Mouse (Mus musculus) midbrain, embryonic 13.5 days (tissue): ENCODE data around the gene Smarcad1. TPM values are rescaled to one million over a fixed set of nuclear protein-coding genes. Genes with fewer than 3 reads are reported as not detected.
A peak's percentile ranks its signal among the peaks of the same experiment; 100 is the strongest.

Source experiments
- ATAC-seq: fragments of 200-750 bp; cut with Nextera tagmentation; 2 replicates; pipeline ENCODE4 v1.8.0; 2017; ENCODE audit warnings: mild to moderate bottlenecking, moderate TSS enrichment, moderate library complexity
- H3K27ac ChIP-seq: fragments of 300-500 bp; sonication (generic); 2 replicates; pipeline ENCODE4 v1.5.1; 2015; ENCODE audit warnings: inconsistent platforms, mild to moderate bottlenecking, moderate library complexity
- H3K27me3 ChIP-seq: fragments of 300-500 bp; sonication (generic); 2 replicates; pipeline ENCODE4 v1.6.1; 2015; ENCODE audit warnings: mild to moderate bottlenecking, inconsistent platforms
- H3K36me3 ChIP-seq: fragments of 300-500 bp; sonication (generic); 2 replicates; pipeline ENCODE4 v1.6.1; 2015; ENCODE audit warnings: mild to moderate bottlenecking, inconsistent platforms
- H3K4me1 ChIP-seq: fragments of 300-500 bp; sonication (generic); replicated peaks from 2 replicates; pipeline ENCODE4 v1.6.1; 2015; ENCODE audit warnings: inconsistent platforms
- H3K4me2 ChIP-seq: fragments of 300-500 bp; sonication (generic); replicated peaks from 2 replicates; pipeline ENCODE4 v1.6.1; 2015; ENCODE audit warnings: moderate library complexity, mild to moderate bottlenecking, inconsistent platforms
- H3K4me3 ChIP-seq: fragments of 300-500 bp; sonication (generic); replicated peaks from 2 replicates; pipeline ENCODE4 v1.5.1; 2015; ENCODE audit warnings: mild to moderate bottlenecking, inconsistent platforms
- H3K9ac ChIP-seq: fragments of 300-500 bp; sonication (generic); replicated peaks from 2 replicates; pipeline ENCODE4 v1.6.1; 2015; ENCODE audit warnings: mild to moderate bottlenecking, inconsistent platforms
- H3K9me3 ChIP-seq: fragments of 300-500 bp; sonication (generic); 2 replicates; pipeline ENCODE4 v1.6.1; 2016; ENCODE audit warnings: mild to moderate bottlenecking, inconsistent platforms
- WGBS: fragments of 180-500 bp; shearing (Covaris S2); methylation state at CpG from one replicate; pipeline ENCODE4 v1.1.7; 2015; 5-methylcytosine and 5-hydroxymethylcytosine counted together
- polyA plus RNA-seq: library from polyadenylated mRNA; unstranded; fragments of >200 nt; fragmentation: Nextera tagmentation; extraction: Ambion mirVana; gene quantifications from 2 replicates; pipeline ENCODE4 v1.2.1, GENCODE M21; 2015

Gene Smarcad1
- polyA plus RNA-seq, 1 experiment from 2014 or later, result 119 TPM

DNA sequence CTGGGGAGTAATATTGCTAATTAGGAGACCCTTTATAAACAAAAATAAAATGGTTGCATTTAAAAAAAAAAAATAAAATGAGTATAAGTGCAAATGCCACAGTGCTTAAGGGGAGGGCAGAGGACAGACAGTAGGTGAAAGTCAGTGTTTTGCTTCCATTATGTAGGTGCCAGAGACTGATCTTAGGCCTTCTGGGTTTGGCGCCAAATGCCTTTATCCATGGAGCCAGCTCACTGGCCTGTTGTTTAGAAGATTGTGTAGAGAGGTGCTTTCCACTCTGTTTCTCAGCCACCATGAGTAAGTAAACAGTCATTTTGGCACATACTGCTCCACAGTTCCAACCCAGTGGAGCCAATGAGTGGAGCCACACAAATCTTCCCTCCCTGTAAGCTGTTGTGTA is 75.2 kb downstream of the Smarcad1 start:
- H3K9ac ChIP-seq, result no peak overlapping the region
- H3K4me1 ChIP-seq, result no peaks in the 10 kb centered on the region
- no peaks in the 10 kb centered on the region for H3K9me3 ChIP-seq
- 93% methylated on average over 1 of the region's 1 CpGs for WGBS
- ATAC-seq, result no peak
- H3K4me2 ChIP-seq, result no peak overlapping the region
- H3K27ac ChIP-seq, result no peak overlapping the region
- no peak overlapping the region for H3K4me3 ChIP-seq
- peaks cover 59% of the 10 kb centered on the region for H3K36me3 ChIP-seq
- no peaks in the 10 kb centered on the region for H3K27me3 ChIP-seq

DNA sequence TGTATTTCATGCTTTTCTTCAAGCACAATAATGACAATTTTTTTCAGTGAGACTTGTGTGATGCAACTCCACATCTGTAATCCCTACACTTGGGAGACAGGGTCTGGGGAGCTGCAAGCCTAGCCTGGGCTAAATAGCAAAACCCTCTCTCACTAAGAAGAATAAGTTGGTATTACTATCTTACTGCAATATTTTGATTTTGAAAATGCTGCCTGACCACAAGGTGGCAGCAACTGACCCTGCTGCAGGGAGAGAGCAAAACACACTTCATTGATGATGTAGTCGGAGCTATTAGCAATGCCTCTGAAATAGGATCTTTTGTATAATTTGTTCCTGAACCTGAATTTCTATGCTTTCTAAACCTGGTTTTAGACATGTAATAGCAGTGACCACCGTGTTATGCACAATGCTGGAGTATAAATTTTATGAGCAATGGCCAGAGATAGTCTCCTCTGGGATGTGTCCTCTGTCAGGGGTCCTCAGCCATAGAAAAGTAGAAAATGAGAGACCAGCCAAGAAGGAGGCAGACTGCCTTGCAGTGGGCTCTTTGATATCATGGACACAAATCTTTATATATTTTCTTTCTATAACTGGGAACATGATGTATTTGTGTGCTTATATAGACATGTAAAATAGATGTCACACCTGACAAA is 83.8 kb downstream of the Smarcad1 start:
- Histone ChIP-seq H3K4me1 (no peaks in the 10 kb centered on the region), H3K9ac (no peak overlapping the region), H3K4me3 (no peak overlapping the region), H3K27me3 (no peaks in the 10 kb centered on the region), H3K36me3 (no peaks in the 10 kb centered on the region), H3K4me2 (no peak overlapping the region), H3K27ac (no peak overlapping the region), H3K9me3 (no peaks in the 10 kb centered on the region)
- peak; percentile 61 for ATAC-seq
- 21% methylated on average over 2 of the region's 2 CpGs for WGBS

DNA sequence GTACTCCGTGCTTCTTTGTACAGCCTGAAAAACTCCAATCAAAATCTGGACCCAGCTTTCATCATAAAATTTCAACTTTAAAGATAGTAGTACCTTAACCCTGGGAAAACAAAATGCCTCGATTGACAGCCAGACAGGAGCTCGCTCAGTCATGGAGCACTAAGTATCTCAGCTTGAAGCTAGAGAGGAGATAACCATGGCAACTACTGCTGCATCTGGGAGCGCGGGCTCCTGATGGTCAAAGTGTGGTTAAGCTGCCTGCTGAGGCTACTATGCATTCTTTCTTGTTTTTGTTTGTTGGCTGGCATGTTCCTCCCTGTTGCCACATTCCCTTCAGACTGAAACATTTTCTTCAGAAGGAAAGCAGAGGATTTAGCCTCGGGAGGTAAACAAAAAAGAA is 90.0 kb downstream of the Smarcad1 start:
- WGBS, result 23% methylated on average over 6 of the region's 6 CpGs
- Histone ChIP-seq H3K4me3 (no peak overlapping the region), H3K27ac (no peak overlapping the region), H3K36me3 (no peaks in the 10 kb centered on the region), H3K4me1 (peaks cover 5% of the 10 kb centered on the region), H3K9ac (no peak overlapping the region), H3K9me3 (no peaks in the 10 kb centered on the region), H3K27me3 (no peaks in the 10 kb centered on the region), H3K4me2 (no peak overlapping the region)
- peak; percentile 66; the same call in 1 of the 2 replicates for ATAC-seq

DNA sequence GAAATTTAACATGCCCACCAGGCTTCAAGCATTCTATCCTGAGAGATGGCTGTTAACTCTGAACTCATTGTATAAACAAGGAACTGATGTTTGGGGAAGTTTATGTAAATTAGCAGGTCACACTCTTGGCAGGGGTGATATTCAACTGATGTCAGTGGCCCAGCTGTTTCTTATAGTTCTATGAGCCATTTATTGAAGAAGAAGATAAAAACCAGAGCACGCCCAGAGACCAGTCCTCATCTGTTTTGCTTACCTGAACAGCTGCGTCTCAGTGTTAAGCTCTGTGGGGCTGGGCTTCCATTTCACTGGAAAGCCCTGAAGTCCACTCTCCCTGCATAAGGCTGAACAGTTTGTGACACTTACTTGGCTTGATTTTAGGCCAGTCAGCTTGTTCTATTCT is 95.4 kb downstream of the Smarcad1 start:
- peaks cover 18% of the 10 kb centered on the region for H3K4me1 ChIP-seq
- H3K27ac ChIP-seq, result peak overlapping the region; percentile 63
- 31% methylated on average over 2 of the region's 2 CpGs for WGBS
- H3K27me3 ChIP-seq, result no peaks in the 10 kb centered on the region
- ATAC-seq, result peak; percentile 57; the same call in 1 of the 2 replicates
- H3K4me3 ChIP-seq, result no peak overlapping the region
- H3K9me3 ChIP-seq, result no peaks in the 10 kb centered on the region
- no peak overlapping the region for H3K4me2 ChIP-seq
- no peaks in the 10 kb centered on the region for H3K36me3 ChIP-seq
- H3K9ac ChIP-seq, result no peak overlapping the region

DNA sequence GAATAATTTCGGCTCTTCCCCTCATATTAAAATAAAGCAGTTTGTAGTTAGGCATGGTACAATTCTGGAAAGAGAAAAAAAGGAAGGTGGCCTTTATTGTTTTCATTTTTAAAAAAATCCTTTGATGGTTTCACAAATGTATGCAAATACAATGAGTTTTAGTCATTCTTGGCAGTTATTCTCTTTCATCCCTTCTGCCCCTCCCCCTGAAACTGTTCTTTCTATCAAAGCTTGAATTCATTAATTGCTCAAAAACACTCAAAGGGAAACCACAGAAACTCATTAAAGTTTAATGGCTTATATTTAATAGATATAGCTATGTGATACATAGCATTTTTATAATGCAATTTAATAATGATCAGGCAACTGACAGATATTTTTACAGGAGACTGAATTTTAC is 95.9 kb downstream of the Smarcad1 start:
- H3K9me3 ChIP-seq, result no peaks in the 10 kb centered on the region
- H3K4me3 ChIP-seq, result no peak overlapping the region
- WGBS, result 63% methylated on average over 1 of the region's 1 CpGs
- peak overlapping the region; percentile 63 for H3K27ac ChIP-seq
- no peaks in the 10 kb centered on the region for H3K36me3 ChIP-seq
- ATAC-seq, result no peak
- H3K27me3 ChIP-seq, result no peaks in the 10 kb centered on the region
- H3K4me2 ChIP-seq, result no peak overlapping the region
- H3K9ac ChIP-seq, result no peak overlapping the region
- peaks cover 18% of the 10 kb centered on the region for H3K4me1 ChIP-seq

DNA sequence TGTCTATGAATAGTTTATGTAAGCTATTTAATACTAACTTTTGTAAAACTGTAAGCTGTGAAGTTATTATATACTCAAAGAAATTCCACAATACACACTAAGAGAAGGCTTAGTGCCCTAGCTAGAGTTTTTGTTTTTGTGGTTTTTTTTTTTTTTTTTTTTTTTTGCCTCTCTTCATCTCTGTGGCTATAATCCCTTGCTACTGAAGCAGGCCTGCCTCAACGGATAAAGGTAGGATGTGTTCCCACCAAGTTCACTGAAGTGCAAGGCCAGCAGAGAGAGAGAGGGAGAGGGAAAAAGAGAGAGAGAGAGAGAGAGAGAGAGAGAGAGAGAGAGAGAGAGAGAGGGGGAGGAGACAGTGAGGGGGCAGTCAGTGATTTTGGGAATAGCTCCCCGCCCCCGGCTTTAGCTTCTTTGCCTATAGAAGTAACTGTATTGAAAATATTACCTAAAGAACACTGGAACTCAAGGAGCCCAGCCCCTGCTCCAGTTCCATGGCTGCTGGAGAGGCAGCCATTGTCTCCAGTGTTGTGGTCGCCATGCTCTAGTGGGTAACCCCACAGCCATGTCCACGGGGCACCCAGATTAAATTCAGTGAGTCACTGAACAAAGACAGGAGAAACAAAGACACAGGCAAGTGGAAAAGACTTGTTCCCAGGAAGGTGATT is 97.8 kb downstream of the Smarcad1 start:
- Histone ChIP-seq H3K4me3 (no peak overlapping the region), H3K9ac (no peak overlapping the region), H3K4me1 (peaks cover 32% of the 10 kb centered on the region), H3K36me3 (no peaks in the 10 kb centered on the region), H3K4me2 (peak overlapping the region; percentile 28), H3K27me3 (no peaks in the 10 kb centered on the region), H3K9me3 (no peaks in the 10 kb centered on the region), H3K27ac (peak overlapping the region; percentile 65)
- WGBS, result 15% methylated on average over 5 of the region's 5 CpGs
- peak; percentile 84 for ATAC-seq

DNA sequence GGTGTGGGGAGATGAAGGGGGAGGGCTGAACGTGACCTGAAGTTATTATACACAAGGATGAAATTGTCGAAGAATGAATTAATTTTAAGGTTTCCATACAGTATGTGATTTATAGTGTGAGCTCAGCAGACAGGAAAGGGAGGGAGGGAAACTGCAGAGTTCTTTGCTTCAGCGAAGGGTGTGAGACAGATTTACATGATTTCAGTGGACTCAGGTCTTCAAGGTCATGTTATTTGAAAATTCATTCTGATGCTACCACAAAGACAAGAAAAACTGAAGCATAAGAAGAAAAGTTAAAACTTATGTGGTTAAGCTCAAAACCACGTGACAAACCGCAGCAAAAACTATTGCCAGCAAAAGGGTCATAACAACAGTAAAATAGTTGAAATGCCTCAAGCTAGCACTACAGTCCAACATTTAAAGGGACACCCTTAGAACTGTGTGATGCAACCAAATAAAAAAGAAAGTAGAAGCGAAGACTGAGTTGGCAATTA is 98.4 kb downstream of the Smarcad1 start:
- Histone ChIP-seq H3K4me3 (no peak overlapping the region), H3K36me3 (no peaks in the 10 kb centered on the region), H3K4me1 (peaks cover 32% of the 10 kb centered on the region), H3K27ac (peak overlapping the region; percentile 65), H3K27me3 (no peaks in the 10 kb centered on the region), H3K9me3 (no peaks in the 10 kb centered on the region), H3K4me2 (peak overlapping the region; percentile 28), H3K9ac (no peak overlapping the region)
- ATAC-seq, result no peak
- 41% methylated on average over 6 of the region's 6 CpGs for WGBS

DNA sequence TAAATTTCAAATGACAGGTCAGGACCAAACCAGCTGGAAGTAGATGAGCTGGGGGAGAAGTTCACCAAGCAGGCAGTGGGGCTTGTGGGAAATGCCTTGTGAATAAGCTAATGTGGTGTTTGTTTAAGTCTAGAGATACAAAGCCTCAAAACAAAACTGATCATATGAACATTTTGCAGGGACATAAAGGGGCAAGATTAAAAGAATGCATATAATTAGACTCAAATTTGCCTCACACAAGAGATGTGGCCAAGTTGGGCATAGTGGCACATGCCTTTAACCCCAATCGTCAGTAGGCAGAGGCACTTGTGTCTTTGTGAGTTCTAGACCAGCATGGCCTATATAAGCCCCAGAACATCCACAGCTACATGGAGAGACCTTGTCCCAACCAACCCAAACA is 99.9 kb downstream of the Smarcad1 start:
- WGBS, result 83% methylated on average over 1 of the region's 1 CpGs
- Histone ChIP-seq H3K36me3 (no peaks in the 10 kb centered on the region), H3K27ac (no peak overlapping the region), H3K4me2 (no peak overlapping the region), H3K4me3 (no peak overlapping the region), H3K4me1 (peaks cover 32% of the 10 kb centered on the region), H3K9me3 (no peaks in the 10 kb centered on the region), H3K27me3 (no peaks in the 10 kb centered on the region), H3K9ac (no peak overlapping the region)
- ATAC-seq, result no peak

DNA sequence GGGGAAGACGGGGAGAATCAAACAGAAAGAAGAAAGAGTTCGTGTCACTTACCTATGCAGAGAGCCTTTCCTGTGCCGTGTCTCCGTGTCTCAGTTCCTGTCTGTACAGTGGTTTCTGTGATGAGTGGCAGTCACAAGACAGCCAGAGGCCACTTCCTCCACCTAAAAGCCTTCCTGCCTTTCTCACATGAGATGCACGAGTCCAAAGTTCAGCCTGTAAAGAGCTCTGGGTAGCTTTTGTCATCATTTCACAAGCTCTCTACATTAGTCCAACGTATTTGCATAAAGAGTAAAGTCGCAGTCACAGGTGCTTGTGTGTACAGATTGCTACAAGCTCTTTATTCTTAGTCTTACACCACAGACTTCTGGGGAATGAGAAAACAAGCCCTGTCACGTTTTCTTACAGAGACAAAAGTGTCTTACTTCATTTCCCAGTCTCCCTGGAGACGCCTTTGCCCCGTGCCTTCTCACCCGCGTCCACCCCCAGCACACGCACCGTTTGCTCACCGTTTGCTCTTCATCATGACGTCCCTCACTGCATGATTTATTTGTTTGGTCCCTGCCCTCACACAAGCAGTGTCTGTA is 102.3 kb downstream of the Smarcad1 start, which contains the start of gene Hpgds:
TSS of gene Hpgds (minus strand) at position 288 of the 585 bp plus-strand sequence.
- peaks cover 20% of the 10 kb centered on the region for H3K4me1 ChIP-seq
- no peaks in the 10 kb centered on the region for H3K27me3 ChIP-seq
- H3K4me2 ChIP-seq, result peak within 1 kb of the TSS; percentile 37
- H3K9ac ChIP-seq, result no peak within 1 kb of the TSS
- 25% methylated on average over 16 of the region's 16 CpGs for WGBS
- ATAC-seq, result peak; percentile 42; the same call in 1 of the 2 replicates
- H3K27ac ChIP-seq, result no peak within 1 kb of the TSS
- no peaks in the 10 kb centered on the region for H3K36me3 ChIP-seq
- H3K9me3 ChIP-seq, result no peaks in the 10 kb centered on the region
- peak within 1 kb of the TSS; percentile 8; the same call in 1 of the 2 replicates for H3K4me3 ChIP-seq

DNA sequence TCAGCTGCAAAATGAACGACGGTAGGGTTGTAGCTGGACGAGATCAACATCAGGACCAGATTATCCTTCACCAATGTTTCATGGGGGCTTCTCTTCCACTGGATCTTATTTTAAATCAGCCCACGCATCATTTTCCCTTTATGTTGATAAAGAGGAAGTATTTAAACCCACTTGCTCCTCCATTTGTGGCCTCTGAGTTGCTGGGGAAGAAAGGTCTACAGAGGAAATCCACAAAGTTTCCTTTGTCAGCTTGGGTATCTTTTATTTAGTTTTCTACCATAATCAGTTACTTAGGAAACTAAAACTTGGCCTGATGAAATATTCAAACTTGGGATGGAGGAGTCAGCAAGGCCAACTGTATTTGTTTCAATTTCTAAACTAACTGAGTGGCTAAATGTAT is 104.0 kb downstream of the Smarcad1 start:
- no peaks in the 10 kb centered on the region for H3K36me3 ChIP-seq
- no peak overlapping the region for H3K9ac ChIP-seq
- H3K4me2 ChIP-seq, result no peak overlapping the region
- no peaks in the 10 kb centered on the region for H3K9me3 ChIP-seq
- 90% methylated on average over 4 of the region's 4 CpGs for WGBS
- H3K27me3 ChIP-seq, result no peaks in the 10 kb centered on the region
- no peak overlapping the region for H3K4me3 ChIP-seq
- no peak overlapping the region for H3K27ac ChIP-seq
- ATAC-seq, result no peak
- peaks cover 14% of the 10 kb centered on the region for H3K4me1 ChIP-seq

DNA sequence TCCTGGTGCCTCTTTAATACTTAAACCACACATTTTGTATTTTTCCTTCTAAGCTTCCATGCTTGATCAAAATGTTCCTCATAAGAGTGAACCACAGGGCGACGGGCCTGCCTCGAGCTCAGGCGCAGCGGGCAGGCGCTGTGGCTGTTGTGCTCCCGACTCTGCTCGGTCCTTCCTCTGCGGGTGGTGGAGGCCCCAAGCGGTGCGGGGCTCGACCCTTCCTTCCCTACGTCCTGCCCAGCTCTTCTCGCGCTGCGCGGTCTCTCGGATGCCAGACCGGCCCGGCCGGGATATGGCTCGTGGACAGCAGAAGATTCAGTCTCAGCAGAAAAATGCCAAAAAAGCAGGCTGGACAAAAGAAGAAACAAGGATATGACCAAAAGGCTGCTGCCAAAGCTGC is 108.3 kb downstream of the Smarcad1 start:
- Histone ChIP-seq H3K4me2 (peak overlapping the region; percentile 48), H3K4me1 (no peaks in the 10 kb centered on the region; the same call in 1 of the 2 replicates), H3K4me3 (peak overlapping the region; percentile 21), H3K27ac (no peak overlapping the region), H3K36me3 (no peaks in the 10 kb centered on the region), H3K9me3 (0 out of 2 replicates have a peak, but pooled peaks cover 3% of the 10 kb centered on the region), H3K9ac (peak overlapping the region; percentile 50; the same call in 1 of the 2 replicates), H3K27me3 (no peaks in the 10 kb centered on the region)
- ATAC-seq, result no peak
- WGBS, result 12% methylated on average over 22 of the region's 22 CpGs

DNA sequence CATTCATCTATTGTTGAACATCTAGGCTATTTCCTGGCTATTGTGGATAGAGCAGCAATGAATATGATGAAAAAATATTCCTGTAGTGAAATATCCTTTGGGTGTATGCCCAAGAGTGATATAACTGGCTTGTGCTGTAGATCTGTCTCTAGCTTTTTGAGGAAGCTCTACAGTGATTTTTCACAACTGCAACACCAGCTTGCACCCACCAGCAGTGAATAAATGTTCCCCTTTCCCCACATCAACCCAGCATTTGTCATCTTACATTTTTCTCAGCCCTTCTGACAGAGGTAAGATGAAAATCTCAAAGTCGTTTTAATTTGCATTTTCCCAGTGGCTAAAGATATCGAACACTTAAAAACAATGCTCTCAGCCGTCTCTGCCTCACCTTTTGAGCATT is 111.2 kb downstream of the Smarcad1 start:
- 0 out of 2 replicates have a peak, but pooled peaks cover 3% of the 10 kb centered on the region for H3K9me3 ChIP-seq
- H3K36me3 ChIP-seq, result no peaks in the 10 kb centered on the region
- H3K4me1 ChIP-seq, result no peaks in the 10 kb centered on the region; the same call in 1 of the 2 replicates
- H3K4me3 ChIP-seq, result no peak overlapping the region
- ATAC-seq, result no peak
- no peak overlapping the region for H3K9ac ChIP-seq
- no peak overlapping the region for H3K27ac ChIP-seq
- WGBS, result 79% methylated on average over 3 of the region's 3 CpGs
- no peak overlapping the region for H3K4me2 ChIP-seq
- H3K27me3 ChIP-seq, result no peaks in the 10 kb centered on the region
